Mouse (Mus musculus) induced T-regulatory cell, adult 2 months (primary cell): ENCODE measurements at regions not wholly inside any gene's neighbourhood (a gene's known extent, or its start where the extent isn't known, plus 50 kb on each side); places are given as distances from the start of the nearest gene placed in this dataset.

Experiments
- DNase-seq: peaks from one replicate; pipeline ENCODE4 v3.0.0-alpha.2; 2012; ENCODE audit warnings: low read depth

- no peak for DNase-seq
Observed at GRCm38 (mm10) chr14:60439106-60439505, 66.0 kb downstream of the Amer2 start.

GRCm38 (mm10) chr14:60443821-60444551 is 70.9 kb downstream of the Amer2 start:
- DNase-seq: no peak

GRCm38 (mm10) chr14:60444552-60444937 is 71.5 kb downstream of the Amer2 start:
- no peak for DNase-seq

GRCm38 (mm10) chr14:60446037-60446436 is 73.0 kb downstream of the Amer2 start:
- no peak for DNase-seq

- no peak for DNase-seq
Observed at GRCm38 (mm10) chr14:60451216-60451615, 78.2 kb downstream of the Amer2 start.

- peak; percentile 5 for DNase-seq
Observed at GRCm38 (mm10) chr14:60451684-60452083, 78.6 kb downstream of the Amer2 start.

GRCm38 (mm10) chr14:60456767-60457166 is 83.7 kb downstream of the Amer2 start:
- DNase-seq: no peak

GRCm38 (mm10) chr14:60484996-60485888 is 112.2 kb downstream of the Amer2 start:
- DNase-seq: peak; percentile 23

- DNase-seq: no peak
Observed at GRCm38 (mm10) chr14:60485889-60486274, 112.8 kb downstream of the Amer2 start.

- DNase-seq: no peak
Observed at GRCm38 (mm10) chr14:60486278-60486935, 113.3 kb downstream of the Amer2 start.

- DNase-seq: no peak
Observed at GRCm38 (mm10) chr14:60489111-60489510, 116.1 kb downstream of the Amer2 start.

- DNase-seq: no peak
Observed at GRCm38 (mm10) chr14:60490886-60491285, 117.8 kb downstream of the Amer2 start.

GRCm38 (mm10) chr14:60495441-60495840 is 122.4 kb downstream of the Amer2 start:
- no peak for DNase-seq

- no peak for DNase-seq
Observed at GRCm38 (mm10) chr14:60502552-60502951, 129.5 kb downstream of the Amer2 start.

GRCm38 (mm10) chr14:60505066-60505465 is 128.7 kb upstream of the Spata13 start:
- DNase-seq: no peak

- DNase-seq: no peak
Observed at GRCm38 (mm10) chr14:60506296-60506695, 127.5 kb upstream of the Spata13 start.

GRCm38 (mm10) chr14:60513560-60513959 is 120.2 kb upstream of the Spata13 start:
- DNase-seq: peak; percentile 74

GRCm38 (mm10) chr14:60515094-60515786 is 118.6 kb upstream of the Spata13 start:
- no peak for DNase-seq

GRCm38 (mm10) chr14:60517891-60518290 is 115.9 kb upstream of the Spata13 start:
- DNase-seq: no peak

GRCm38 (mm10) chr14:60523010-60523409 is 110.8 kb upstream of the Spata13 start:
- DNase-seq: no peak

- peak; percentile 71 for DNase-seq
Observed at GRCm38 (mm10) chr14:60524869-60525268, 108.9 kb upstream of the Spata13 start.
